Mouse (Mus musculus): ENCODE measurements around the gene Atp6v0a1. TPM values are rescaled to one million over a fixed set of nuclear protein-coding genes. Genes with fewer than 3 reads are reported as not detected.
A peak's percentile ranks its signal among the peaks of the same experiment; 100 is the strongest.

Atp6v0a1 gene
- 26.0 to 42.7 TPM (median 37.5 TPM) in 3 replicates for total RNA-seq (2017)

- peak; percentile 98 for ATAC-seq (replicated peaks; ENCODE audit: insufficient number of reproducible peaks, low FRiP score, low TSS enrichment, poor library complexity, severe bottlenecking)
Measured at GRCm38 (mm10) chr11:101009046-101009887, at the start of gene Atp6v0a1. TSS of gene Atp6v0a1 (plus strand) at chr11:101009452.

- no peak for ATAC-seq (replicated peaks; ENCODE audit: insufficient number of reproducible peaks, low FRiP score, low TSS enrichment, poor library complexity, severe bottlenecking)
Measured at GRCm38 (mm10) chr11:100959464-100959810, 49.8 kb upstream of the Atp6v0a1 start.

GRCm38 (mm10) chr11:100959826-100960225 lies 49.4 kb upstream of the Atp6v0a1 start:
- no peak for ATAC-seq (replicated peaks; ENCODE audit: insufficient number of reproducible peaks, low FRiP score, low TSS enrichment, poor library complexity, severe bottlenecking)

GRCm38 (mm10) chr11:100960540-100960939 lies 48.7 kb upstream of the Atp6v0a1 start:
- peak; percentile 19; the same call in 1 of the 2 replicates for ATAC-seq (replicated peaks; ENCODE audit: insufficient number of reproducible peaks, low FRiP score, low TSS enrichment, poor library complexity, severe bottlenecking)

- no peak for ATAC-seq (replicated peaks; ENCODE audit: insufficient number of reproducible peaks, low FRiP score, low TSS enrichment, poor library complexity, severe bottlenecking)
Measured at GRCm38 (mm10) chr11:100962371-100962911, 46.8 kb upstream of the Atp6v0a1 start.

- no peak for ATAC-seq (replicated peaks; ENCODE audit: insufficient number of reproducible peaks, low FRiP score, low TSS enrichment, poor library complexity, severe bottlenecking)
Measured at GRCm38 (mm10) chr11:100963647-100964046, 45.6 kb upstream of the Atp6v0a1 start.

GRCm38 (mm10) chr11:100964180-100964579 lies 45.1 kb upstream of the Atp6v0a1 start:
- no peak for ATAC-seq (replicated peaks; ENCODE audit: insufficient number of reproducible peaks, low FRiP score, low TSS enrichment, poor library complexity, severe bottlenecking)

- ATAC-seq (replicated peaks; ENCODE audit: insufficient number of reproducible peaks, low FRiP score, low TSS enrichment, poor library complexity, severe bottlenecking): no peak
Measured at GRCm38 (mm10) chr11:100964901-100965542, 44.2 kb upstream of the Atp6v0a1 start.

- no peak for ATAC-seq (replicated peaks; ENCODE audit: insufficient number of reproducible peaks, low FRiP score, low TSS enrichment, poor library complexity, severe bottlenecking)
Measured at GRCm38 (mm10) chr11:100965760-100966159, 43.5 kb upstream of the Atp6v0a1 start.

GRCm38 (mm10) chr11:100967376-100967775 lies 41.9 kb upstream of the Atp6v0a1 start:
- ATAC-seq (replicated peaks; ENCODE audit: insufficient number of reproducible peaks, low FRiP score, low TSS enrichment, poor library complexity, severe bottlenecking): no peak

- no peak for ATAC-seq (replicated peaks; ENCODE audit: insufficient number of reproducible peaks, low FRiP score, low TSS enrichment, poor library complexity, severe bottlenecking)
Measured at GRCm38 (mm10) chr11:100967881-100968420, 41.3 kb upstream of the Atp6v0a1 start.

GRCm38 (mm10) chr11:100968501-100968900 lies 40.8 kb upstream of the Atp6v0a1 start:
- ATAC-seq (replicated peaks; ENCODE audit: insufficient number of reproducible peaks, low FRiP score, low TSS enrichment, poor library complexity, severe bottlenecking): no peak

GRCm38 (mm10) chr11:100969189-100969743 lies 40.0 kb upstream of the Atp6v0a1 start:
- ATAC-seq (replicated peaks; ENCODE audit: insufficient number of reproducible peaks, low FRiP score, low TSS enrichment, poor library complexity, severe bottlenecking): no peak

GRCm38 (mm10) chr11:100969744-100970556 lies 39.3 kb upstream of the Atp6v0a1 start:
- ATAC-seq (replicated peaks; ENCODE audit: insufficient number of reproducible peaks, low FRiP score, low TSS enrichment, poor library complexity, severe bottlenecking): 0 out of 2 replicates have a peak, but pooled peaks have one; percentile 13

GRCm38 (mm10) chr11:100970557-100970937 lies 38.7 kb upstream of the Atp6v0a1 start, which contains the start of gene Cavin1:
TSS of gene Cavin1 (minus strand) at chr11:100970887.
- no peak for ATAC-seq (replicated peaks; ENCODE audit: insufficient number of reproducible peaks, low FRiP score, low TSS enrichment, poor library complexity, severe bottlenecking)

GRCm38 (mm10) chr11:100971455-100971854 lies 37.8 kb upstream of the Atp6v0a1 start:
- ATAC-seq (replicated peaks; ENCODE audit: insufficient number of reproducible peaks, low FRiP score, low TSS enrichment, poor library complexity, severe bottlenecking): no peak

GRCm38 (mm10) chr11:100973245-100973644 lies 36.0 kb upstream of the Atp6v0a1 start:
- no peak for ATAC-seq (replicated peaks; ENCODE audit: insufficient number of reproducible peaks, low FRiP score, low TSS enrichment, poor library complexity, severe bottlenecking)

- no peak for ATAC-seq (replicated peaks; ENCODE audit: insufficient number of reproducible peaks, low FRiP score, low TSS enrichment, poor library complexity, severe bottlenecking)
Measured at GRCm38 (mm10) chr11:100974381-100974970, 34.8 kb upstream of the Atp6v0a1 start.

All from monocyte, adult 5-6 weeks (primary cell).